Mouse (Mus musculus): ENCODE measurements around the gene Ccdc120. TPM values are rescaled to one million over a fixed set of nuclear protein-coding genes. Genes with fewer than 3 reads are reported as not detected.

Gene Ccdc120
- polyA plus RNA-seq, 1 experiment from 2014 or later = 5.9 TPM

DNA sequence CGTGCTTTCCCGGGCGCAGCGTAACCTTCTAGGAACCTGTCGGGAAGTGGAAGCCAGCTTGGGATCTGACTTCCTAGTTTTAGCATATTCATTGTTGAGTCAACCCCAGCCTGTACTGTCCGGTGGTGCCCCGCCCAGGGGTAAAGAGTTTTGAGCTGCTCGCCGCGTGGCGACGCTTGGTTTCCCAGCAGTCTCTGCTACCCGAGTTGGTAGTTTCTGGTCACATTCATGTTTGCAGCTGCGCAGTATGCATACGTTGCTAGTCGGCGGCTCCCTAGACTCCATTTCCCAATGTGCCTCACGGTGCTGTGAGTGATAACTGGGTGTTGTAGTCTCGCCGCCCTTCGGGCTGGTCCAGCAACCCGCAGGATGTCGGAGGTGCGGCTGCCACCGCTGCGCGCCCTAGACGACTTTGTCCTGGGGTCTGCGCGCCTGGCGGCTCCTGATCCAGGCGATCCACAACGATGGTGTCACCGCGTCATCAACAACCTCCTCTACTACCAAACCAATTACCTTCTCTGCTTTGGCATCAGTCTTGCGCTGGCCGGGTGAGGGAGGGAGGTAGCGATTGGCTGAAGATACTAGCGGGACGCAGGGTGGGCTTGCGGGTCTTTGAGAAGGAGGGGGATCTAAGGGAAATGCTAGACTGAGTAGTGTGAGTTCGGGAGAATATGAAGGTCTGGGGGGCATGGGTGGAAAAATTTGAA is 22.3 kb downstream of the Ccdc120 start, which contains the start of gene Praf2:
Gene Praf2 (plus strand): TSS at position 225 of the 707 bp plus-strand sequence.
- Histone ChIP-seq H3K9ac (ENCODE audit: low read length) (peak within 1 kb of the TSS; percentile 50), H3K27ac (replicated peaks in 1 of 2; ENCODE audit: control insufficient read depth in 1 of 2, insufficient read depth in 1 of 2, low read depth in 2 of 2, low read length in 2 of 2) (peak within 1 kb of the TSS; percentile 59 to 60; a peak in 3 of 4 replicates), H3K4me1 (ENCODE audit: control insufficient read depth in 2 of 2, insufficient read depth in 2 of 2, low read length in 2 of 2) (no peaks in the 10 kb centered on the region), H3K4me2 (ENCODE audit: low read length) (peak within 1 kb of the TSS; percentile 64), H3K27me3 (ENCODE audit: control insufficient read depth, insufficient read depth, low read length) (no peaks in the 10 kb centered on the region), H3K9me3 (ENCODE audit: control insufficient read depth, low read length) (no peaks in the 10 kb centered on the region), H3K36me3 (ENCODE audit: control insufficient read depth, insufficient read depth, low read length) (peaks cover 27% of the 10 kb centered on the region), H3K4me3 (ENCODE audit: control insufficient read depth in 1 of 2, insufficient read depth in 1 of 2, low read depth in 1 of 2, low read length in 2 of 2) (peak within 1 kb of the TSS; percentile 48 to 83)
- ATAC-seq (ENCODE audit: insufficient number of reproducible peaks, insufficient read depth, low FRiP score, low read depth) = peak; percentile 80
- 16% methylated on average over 42 of the region's 42 CpGs for WGBS

DNA sequence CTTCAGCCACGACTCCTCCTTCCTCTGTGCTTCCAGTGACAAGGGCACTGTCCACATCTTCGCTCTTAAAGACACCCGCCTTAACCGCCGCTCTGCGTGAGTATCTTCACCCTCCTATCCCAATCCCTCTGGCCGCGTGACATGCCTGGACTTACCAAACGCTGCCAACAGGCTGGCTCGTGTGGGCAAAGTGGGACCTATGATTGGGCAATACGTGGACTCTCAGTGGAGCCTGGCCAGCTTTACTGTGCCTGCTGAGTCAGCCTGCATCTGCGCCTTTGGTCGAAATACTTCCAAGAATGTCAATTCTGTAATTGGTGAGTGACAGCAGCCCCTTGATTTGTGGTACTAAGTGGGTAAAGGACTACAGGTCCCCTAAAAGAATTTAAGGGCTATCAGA is 23.5 kb downstream of the Ccdc120 start:
- H3K4me3 ChIP-seq (ENCODE audit: control insufficient read depth in 1 of 2, insufficient read depth in 1 of 2, low read depth in 1 of 2, low read length in 2 of 2) = no peak overlapping the region
- no peak overlapping the region for H3K27ac ChIP-seq (replicated peaks in 1 of 2; ENCODE audit: control insufficient read depth in 1 of 2, insufficient read depth in 1 of 2, low read depth in 2 of 2, low read length in 2 of 2)

DNA sequence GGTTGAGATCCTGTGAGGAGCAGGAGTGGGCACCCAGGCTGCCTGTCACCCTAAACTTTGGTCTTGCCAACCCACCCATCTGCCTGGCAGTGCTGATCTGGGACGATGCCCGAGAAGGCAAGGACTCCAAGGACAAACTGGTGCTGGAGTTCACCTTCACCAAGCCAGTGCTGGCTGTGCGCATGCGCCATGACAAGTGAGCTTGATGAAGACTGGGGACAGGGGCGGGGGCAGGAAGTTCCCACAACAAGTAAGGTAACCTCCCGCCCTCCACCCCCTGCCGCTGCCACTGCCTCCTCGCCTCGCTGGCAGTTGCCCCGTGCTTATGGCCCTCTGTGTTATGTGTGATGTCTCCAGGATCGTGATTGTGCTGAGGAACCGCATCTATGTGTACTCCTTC is 24.9 kb downstream of the Ccdc120 start:
- H3K27me3 ChIP-seq (ENCODE audit: control insufficient read depth, insufficient read depth, low read length) = no peaks in the 10 kb centered on the region
- H3K4me1 ChIP-seq (ENCODE audit: control insufficient read depth in 2 of 2, insufficient read depth in 2 of 2, low read length in 2 of 2) = no peaks in the 10 kb centered on the region
- H3K9ac ChIP-seq (ENCODE audit: low read length) = no peak overlapping the region
- no peaks in the 10 kb centered on the region for H3K9me3 ChIP-seq (ENCODE audit: control insufficient read depth, low read length)
- no peak overlapping the region for H3K4me3 ChIP-seq (ENCODE audit: control insufficient read depth in 1 of 2, insufficient read depth in 1 of 2, low read depth in 1 of 2, low read length in 2 of 2)
- no peak overlapping the region for H3K4me2 ChIP-seq (ENCODE audit: low read length)
- H3K27ac ChIP-seq (replicated peaks in 1 of 2; ENCODE audit: control insufficient read depth in 1 of 2, insufficient read depth in 1 of 2, low read depth in 2 of 2, low read length in 2 of 2) = no peak overlapping the region
- H3K36me3 ChIP-seq (ENCODE audit: control insufficient read depth, insufficient read depth, low read length) = peaks cover 27% of the 10 kb centered on the region
- 79% methylated on average over 10 of the region's 12 CpGs for WGBS
- ATAC-seq (ENCODE audit: insufficient number of reproducible peaks, insufficient read depth, low FRiP score, low read depth) = no peak

More for the DNA sequence above, 23.5 kb downstream of the Ccdc120 start:
- 90% methylated on average over 13 of the region's 13 CpGs for WGBS
- Histone ChIP-seq H3K9me3 (ENCODE audit: control insufficient read depth, low read length) (no peaks in the 10 kb centered on the region), H3K27me3 (ENCODE audit: control insufficient read depth, insufficient read depth, low read length) (no peaks in the 10 kb centered on the region), H3K4me1 (ENCODE audit: control insufficient read depth in 2 of 2, insufficient read depth in 2 of 2, low read length in 2 of 2) (no peaks in the 10 kb centered on the region), H3K4me2 (ENCODE audit: low read length) (no peak overlapping the region), H3K9ac (ENCODE audit: low read length) (no peak overlapping the region), H3K36me3 (ENCODE audit: control insufficient read depth, insufficient read depth, low read length) (peaks cover 27% of the 10 kb centered on the region)
- no peak for ATAC-seq (ENCODE audit: insufficient number of reproducible peaks, insufficient read depth, low FRiP score, low read depth)

GRCm38 (mm10) chrX:7724135-7724534 is 26.6 kb downstream of the Ccdc120 start:
- Histone ChIP-seq H3K27me3 (ENCODE audit: control insufficient read depth, insufficient read depth, low read length) (no peaks in the 10 kb centered on the region), H3K4me2 (ENCODE audit: low read length) (no peak overlapping the region), H3K4me3 (ENCODE audit: control insufficient read depth in 1 of 2, insufficient read depth in 1 of 2, low read depth in 1 of 2, low read length in 2 of 2) (no peak overlapping the region), H3K27ac (replicated peaks in 1 of 2; ENCODE audit: control insufficient read depth in 1 of 2, insufficient read depth in 1 of 2, low read depth in 2 of 2, low read length in 2 of 2) (no peak overlapping the region), H3K4me1 (ENCODE audit: control insufficient read depth in 2 of 2, insufficient read depth in 2 of 2, low read length in 2 of 2) (no peaks in the 10 kb centered on the region), H3K9me3 (ENCODE audit: control insufficient read depth, low read length) (no peaks in the 10 kb centered on the region), H3K36me3 (ENCODE audit: control insufficient read depth, insufficient read depth, low read length) (peaks cover 27% of the 10 kb centered on the region), H3K9ac (ENCODE audit: low read length) (no peak overlapping the region)
- WGBS = 78% methylated on average over 7 of the region's 7 CpGs
- no peak for ATAC-seq (ENCODE audit: insufficient number of reproducible peaks, insufficient read depth, low FRiP score, low read depth)

DNA sequence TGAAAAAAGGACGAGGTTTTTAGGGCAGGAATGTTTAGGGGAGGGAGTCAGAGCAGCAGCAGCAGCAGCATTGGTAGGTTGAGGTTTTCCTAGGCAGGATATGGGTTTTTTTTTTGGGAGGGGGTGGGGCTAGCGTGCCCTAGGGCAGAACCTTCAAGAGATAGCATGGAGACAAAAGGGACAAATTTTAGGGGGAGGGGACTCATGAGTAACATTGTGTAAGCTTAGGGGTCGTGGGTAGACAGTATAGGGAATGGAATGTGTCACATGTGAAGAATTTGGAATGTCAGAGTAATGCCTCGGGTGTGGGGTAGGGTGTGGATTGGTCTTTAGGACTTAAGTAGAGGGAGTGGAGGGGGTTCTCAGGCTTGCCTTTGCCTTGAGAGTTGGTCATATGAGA is 28.0 kb downstream of the Ccdc120 start:
- H3K4me1 ChIP-seq (ENCODE audit: control insufficient read depth in 2 of 2, insufficient read depth in 2 of 2, low read length in 2 of 2) = no peaks in the 10 kb centered on the region
- no peaks in the 10 kb centered on the region for H3K27me3 ChIP-seq (ENCODE audit: control insufficient read depth, insufficient read depth, low read length)
- H3K36me3 ChIP-seq (ENCODE audit: control insufficient read depth, insufficient read depth, low read length) = peaks cover 27% of the 10 kb centered on the region
- no peaks in the 10 kb centered on the region for H3K9me3 ChIP-seq (ENCODE audit: control insufficient read depth, low read length)
- no peak overlapping the region for H3K27ac ChIP-seq (replicated peaks in 1 of 2; ENCODE audit: control insufficient read depth in 1 of 2, insufficient read depth in 1 of 2, low read depth in 2 of 2, low read length in 2 of 2)
- peak overlapping the region; percentile 46 to 74 for H3K4me3 ChIP-seq (ENCODE audit: control insufficient read depth in 1 of 2, insufficient read depth in 1 of 2, low read depth in 1 of 2, low read length in 2 of 2)
- no peak for ATAC-seq (ENCODE audit: insufficient number of reproducible peaks, insufficient read depth, low FRiP score, low read depth)
- peak overlapping the region; percentile 73 for H3K4me2 ChIP-seq (ENCODE audit: low read length)
- peak overlapping the region; percentile 67 for H3K9ac ChIP-seq (ENCODE audit: low read length)
- WGBS = 20% methylated on average over 4 of the region's 4 CpGs

DNA sequence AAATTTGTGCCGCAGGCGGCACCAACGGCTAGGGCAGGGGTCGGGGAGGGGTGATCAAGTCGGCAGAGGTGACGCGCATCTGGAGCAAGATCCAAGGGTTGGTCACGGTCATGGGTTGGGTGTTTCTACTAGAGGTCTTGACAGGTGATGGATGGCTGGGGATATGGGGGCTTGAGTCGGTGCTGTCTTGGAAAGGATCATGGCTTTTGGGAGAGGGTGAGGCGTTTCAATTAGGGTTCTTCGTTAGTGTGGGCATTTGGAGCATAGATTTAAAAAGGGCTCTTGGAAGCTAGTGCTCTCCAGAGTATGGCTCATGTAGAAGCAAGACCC is 28.5 kb downstream of the Ccdc120 start:
- peak overlapping the region; percentile 73 for H3K4me2 ChIP-seq (ENCODE audit: low read length)
- no peak; the same call in 1 of the 2 replicates for ATAC-seq (ENCODE audit: insufficient number of reproducible peaks, insufficient read depth, low FRiP score, low read depth)
- peak overlapping the region; percentile 46 to 74 for H3K4me3 ChIP-seq (ENCODE audit: control insufficient read depth in 1 of 2, insufficient read depth in 1 of 2, low read depth in 1 of 2, low read length in 2 of 2)
- peak overlapping the region in 1 of 2 experiments; percentile 84; a peak in 2 of 4 replicates for H3K27ac ChIP-seq (replicated peaks in 1 of 2; ENCODE audit: control insufficient read depth in 1 of 2, insufficient read depth in 1 of 2, low read depth in 2 of 2, low read length in 2 of 2)
- H3K4me1 ChIP-seq (ENCODE audit: control insufficient read depth in 2 of 2, insufficient read depth in 2 of 2, low read length in 2 of 2) = no peaks in the 10 kb centered on the region
- WGBS = 23% methylated on average over 11 of the region's 11 CpGs
- peak overlapping the region; percentile 67 for H3K9ac ChIP-seq (ENCODE audit: low read length)
- no peaks in the 10 kb centered on the region for H3K9me3 ChIP-seq (ENCODE audit: control insufficient read depth, low read length)
- H3K36me3 ChIP-seq (ENCODE audit: control insufficient read depth, insufficient read depth, low read length) = peaks cover 25% of the 10 kb centered on the region
- no peaks in the 10 kb centered on the region for H3K27me3 ChIP-seq (ENCODE audit: control insufficient read depth, insufficient read depth, low read length)

DNA sequence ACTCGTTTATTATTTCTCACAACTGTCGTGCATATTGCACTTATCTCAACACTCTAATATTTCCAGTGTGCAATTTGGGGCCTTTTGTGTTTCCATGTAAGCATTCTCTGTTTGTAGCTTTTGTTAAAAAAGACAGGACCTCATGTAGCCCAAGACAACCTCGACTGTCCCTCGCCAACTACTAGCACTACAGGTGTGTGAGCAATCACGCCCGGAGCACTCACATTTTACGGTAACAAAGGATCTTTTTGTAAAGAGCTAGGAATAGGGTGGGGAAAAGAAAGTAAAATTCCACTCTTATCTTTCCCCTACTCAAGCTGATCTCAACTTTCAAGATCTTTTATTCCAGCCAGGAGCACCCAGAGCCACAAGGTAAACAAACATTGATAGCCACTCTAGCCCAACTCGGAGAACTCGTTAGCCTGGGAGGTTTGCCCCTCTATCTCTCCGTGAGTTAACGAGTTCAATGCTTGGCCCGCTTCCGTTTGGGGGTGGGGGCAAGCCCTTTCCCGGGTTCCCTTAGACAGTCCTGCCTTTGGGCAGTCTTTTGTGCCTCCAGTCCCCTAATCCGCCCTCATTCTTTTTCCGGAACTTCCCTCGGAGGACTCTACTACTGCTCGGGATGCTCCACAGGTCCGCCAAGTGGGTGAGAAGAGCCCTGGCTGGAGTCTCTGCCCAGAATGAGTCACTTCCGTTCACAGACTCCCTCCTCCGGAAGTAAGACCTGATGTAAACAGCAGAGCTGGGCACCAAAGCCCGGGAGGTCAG is 29.0 kb downstream of the Ccdc120 start, which contains the start of gene Gm45208:
Gene Gm45208 (plus strand): TSS at position 732 of the 768 bp plus-strand sequence.
- Histone ChIP-seq H3K9me3 (ENCODE audit: control insufficient read depth, low read length) (no peaks in the 10 kb centered on the region), H3K4me1 (ENCODE audit: control insufficient read depth in 2 of 2, insufficient read depth in 2 of 2, low read length in 2 of 2) (no peaks in the 10 kb centered on the region), H3K9ac (ENCODE audit: low read length) (peak within 1 kb of the TSS; percentile 67), H3K27me3 (ENCODE audit: control insufficient read depth, insufficient read depth, low read length) (no peaks in the 10 kb centered on the region), H3K27ac (replicated peaks in 1 of 2; ENCODE audit: control insufficient read depth in 1 of 2, insufficient read depth in 1 of 2, low read depth in 2 of 2, low read length in 2 of 2) (peak within 1 kb of the TSS; percentile 84 to 96), H3K4me3 (ENCODE audit: control insufficient read depth in 1 of 2, insufficient read depth in 1 of 2, low read depth in 1 of 2, low read length in 2 of 2) (peak within 1 kb of the TSS; percentile 46 to 74), H3K4me2 (ENCODE audit: low read length) (peak within 1 kb of the TSS; percentile 73), H3K36me3 (ENCODE audit: control insufficient read depth, insufficient read depth, low read length) (peaks cover 19% of the 10 kb centered on the region)
- WGBS = 20% methylated on average over 22 of the region's 22 CpGs
- peak; percentile 77; the same call in 1 of the 2 replicates for ATAC-seq (ENCODE audit: insufficient number of reproducible peaks, insufficient read depth, low FRiP score, low read depth)
